Mouse (Mus musculus) midbrain, embryonic 16.5 days (tissue): ENCODE measurements at regions not wholly inside any gene's neighbourhood (a gene's known extent, or its start where the extent isn't known, plus 50 kb on each side); places are given as distances from the start of the nearest gene placed in this dataset.

Experiments used
- ATAC-seq: fragments of 200-750 bp; cut with Nextera tagmentation; 2 replicates; pipeline ENCODE4 v1.8.0; 2017; ENCODE audit warnings: moderate TSS enrichment
- H3K27ac ChIP-seq: fragments of 300-500 bp; sonication (generic); 2 replicates; pipeline ENCODE4 v1.5.1; 2014; ENCODE audit warnings: mild to moderate bottlenecking, low read length, mixed read lengths
- H3K27me3 ChIP-seq: fragments of 300-500 bp; sonication (generic); 2 replicates; pipeline ENCODE4 v1.6.1; 2014; ENCODE audit warnings: low read depth, low read length, mixed read lengths; ENCODE audit not compliant: control insufficient read depth, insufficient read depth
- H3K36me3 ChIP-seq: fragments of 300-500 bp; sonication (generic); 2 replicates; pipeline ENCODE4 v1.6.1; 2014; ENCODE audit warnings: mild to moderate bottlenecking, low read length, moderate library complexity, mixed read lengths; ENCODE audit not compliant: control insufficient read depth, insufficient read depth
- H3K4me1 ChIP-seq: fragments of 300-500 bp; sonication (generic); 2 replicates; pipeline ENCODE4 v1.6.1; 2014; ENCODE audit warnings: mild to moderate bottlenecking, low read length, mixed read lengths; ENCODE audit not compliant: control insufficient read depth, insufficient read depth
- H3K4me2 ChIP-seq: fragments of 300-500 bp; sonication (generic); 2 replicates; pipeline ENCODE4 v1.6.1; 2014; ENCODE audit warnings: mild to moderate bottlenecking, low read length, mixed read lengths
- H3K4me3 ChIP-seq: fragments of 300-500 bp; sonication (generic); 2 replicates; pipeline ENCODE4 v1.5.1; 2014; ENCODE audit warnings: low read depth, mild to moderate bottlenecking, low read length, moderate library complexity, mixed read lengths
- H3K9ac ChIP-seq: fragments of 300-500 bp; sonication (generic); 2 replicates; pipeline ENCODE4 v1.6.1; 2014; ENCODE audit warnings: low read depth, low read length, mixed read lengths
- H3K9me3 ChIP-seq: fragments of 300-500 bp; sonication (generic); replicated peaks from 2 replicates; pipeline ENCODE4 v1.6.1; 2014; ENCODE audit warnings: mild to moderate bottlenecking, low read length, mixed read lengths; ENCODE audit not compliant: control insufficient read depth, poor library complexity, severe bottlenecking
- WGBS: fragments of 180-500 bp; shearing (Covaris S2); extraction: QIAGEN DNeasy Blood & Tissue Kit; methylation state at CpG from one replicate; pipeline ENCODE4 v1.1.7; 2014; 5-methylcytosine and 5-hydroxymethylcytosine counted together

DNA sequence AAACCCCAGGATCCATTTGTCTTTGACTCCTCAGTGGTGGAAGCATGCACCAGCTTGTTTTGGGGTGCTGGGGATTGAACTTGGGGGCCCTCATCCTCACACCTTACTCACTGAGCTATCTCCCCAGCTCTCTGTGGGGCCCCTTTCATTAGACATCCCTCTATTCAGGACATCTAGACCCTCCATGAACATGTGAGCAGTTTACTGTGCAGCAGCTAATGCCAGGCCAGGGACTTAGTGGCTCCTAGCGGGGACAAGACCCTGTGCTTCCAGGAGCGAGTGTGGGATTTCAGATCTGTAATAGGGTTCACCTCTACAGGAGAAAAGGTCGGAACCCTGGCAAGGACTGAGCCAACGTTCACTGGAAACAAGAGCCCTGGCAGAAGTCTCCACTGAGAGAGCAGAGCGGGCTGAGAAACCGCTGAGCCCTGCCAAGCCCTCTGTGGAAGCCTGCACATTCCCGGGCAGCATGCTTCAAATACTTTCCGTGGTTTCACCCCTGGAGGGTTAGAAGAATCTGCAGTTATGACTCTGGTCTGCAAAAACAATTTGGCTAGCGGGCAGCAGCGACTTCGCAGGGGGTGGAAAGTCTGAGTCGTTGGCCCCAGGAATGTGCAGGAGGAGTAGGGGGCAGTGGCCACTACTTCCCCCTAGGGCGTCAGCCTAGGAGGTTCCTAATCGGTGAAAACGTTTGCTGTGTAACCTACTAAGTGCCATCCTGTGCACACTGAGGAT lies 125.6 kb downstream of the Smad6 start:
- no peaks in the 10 kb centered on the region for H3K36me3 ChIP-seq
- 58% methylated on average over 15 of the region's 15 CpGs for WGBS
- no peak overlapping the region for H3K27ac ChIP-seq
- no peaks in the 10 kb centered on the region for H3K27me3 ChIP-seq
- no peak overlapping the region for H3K9ac ChIP-seq
- no peak overlapping the region for H3K4me2 ChIP-seq
- no peak overlapping the region for H3K4me3 ChIP-seq
- H3K9me3 ChIP-seq = no peaks in the 10 kb centered on the region
- ATAC-seq = no peak
- no peaks in the 10 kb centered on the region for H3K4me1 ChIP-seq

DNA sequence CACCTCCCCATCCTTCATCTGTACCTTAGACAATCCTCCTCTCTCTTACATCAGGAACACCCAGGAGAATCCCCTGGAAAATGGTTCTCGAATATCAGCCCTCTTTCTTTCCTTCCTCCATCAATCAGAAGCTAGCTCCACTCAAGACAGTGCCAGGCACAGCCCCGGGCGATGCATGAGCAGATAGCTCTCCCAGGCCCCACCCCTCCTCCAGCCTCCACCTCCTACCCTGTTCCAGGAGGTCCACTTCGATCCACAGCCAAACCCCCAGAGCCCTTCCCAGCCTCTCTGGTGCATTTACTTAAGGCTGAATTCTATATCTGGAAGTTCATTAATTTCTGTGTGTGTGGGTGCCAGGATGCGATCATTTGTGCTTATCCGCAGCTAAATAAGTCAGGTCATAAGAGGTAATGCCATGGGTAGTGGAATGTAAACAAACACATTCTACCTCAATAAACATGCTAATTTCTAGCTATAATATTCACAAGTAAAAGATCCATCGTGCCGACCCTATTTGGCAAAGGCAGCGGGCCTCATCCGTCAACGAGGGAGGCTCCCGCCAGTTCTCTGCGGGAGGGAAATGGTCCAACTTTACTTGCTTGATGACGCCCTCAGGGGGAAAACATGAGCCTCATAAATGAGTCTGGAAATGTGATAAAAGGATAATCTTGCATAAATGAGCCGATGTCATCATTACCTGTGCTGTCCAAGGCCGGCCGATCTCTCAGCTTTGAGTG lies 129.5 kb downstream of the Smad6 start:
- Histone ChIP-seq H3K36me3 (no peaks in the 10 kb centered on the region), H3K9me3 (no peaks in the 10 kb centered on the region), H3K4me1 (no peaks in the 10 kb centered on the region), H3K4me3 (no peak overlapping the region), H3K9ac (no peak overlapping the region), H3K27me3 (no peaks in the 10 kb centered on the region), H3K4me2 (no peak overlapping the region), H3K27ac (no peak overlapping the region)
- 55% methylated on average over 17 of the region's 17 CpGs for WGBS
- ATAC-seq = no peak

DNA sequence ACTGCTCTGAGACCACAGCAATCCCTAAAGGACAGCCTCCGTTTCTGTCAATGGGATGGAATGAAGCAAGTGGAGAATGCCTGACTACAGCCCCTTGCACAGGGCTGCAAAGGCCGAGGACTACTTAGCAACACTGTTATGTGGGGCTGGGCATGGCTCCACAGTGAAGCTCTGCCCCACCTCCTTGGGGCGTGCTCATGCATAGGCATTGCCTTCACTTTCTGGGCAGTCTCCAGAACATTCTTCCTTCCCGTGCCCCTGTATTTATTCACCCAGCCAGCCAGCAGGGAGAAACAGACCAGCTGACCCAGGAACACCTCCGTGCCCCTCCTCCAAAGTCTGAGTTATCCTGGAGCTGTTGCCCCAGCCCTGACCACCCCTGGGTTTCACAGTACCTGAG lies 131.1 kb downstream of the Smad6 start:
- H3K27me3 ChIP-seq = no peaks in the 10 kb centered on the region
- H3K27ac ChIP-seq = no peak overlapping the region
- no peak overlapping the region for H3K4me2 ChIP-seq
- 67% methylated on average over 5 of the region's 5 CpGs for WGBS
- ATAC-seq = no peak
- H3K9me3 ChIP-seq = no peaks in the 10 kb centered on the region
- no peak overlapping the region for H3K4me3 ChIP-seq
- H3K9ac ChIP-seq = no peak overlapping the region
- no peaks in the 10 kb centered on the region for H3K36me3 ChIP-seq
- H3K4me1 ChIP-seq = no peaks in the 10 kb centered on the region

DNA sequence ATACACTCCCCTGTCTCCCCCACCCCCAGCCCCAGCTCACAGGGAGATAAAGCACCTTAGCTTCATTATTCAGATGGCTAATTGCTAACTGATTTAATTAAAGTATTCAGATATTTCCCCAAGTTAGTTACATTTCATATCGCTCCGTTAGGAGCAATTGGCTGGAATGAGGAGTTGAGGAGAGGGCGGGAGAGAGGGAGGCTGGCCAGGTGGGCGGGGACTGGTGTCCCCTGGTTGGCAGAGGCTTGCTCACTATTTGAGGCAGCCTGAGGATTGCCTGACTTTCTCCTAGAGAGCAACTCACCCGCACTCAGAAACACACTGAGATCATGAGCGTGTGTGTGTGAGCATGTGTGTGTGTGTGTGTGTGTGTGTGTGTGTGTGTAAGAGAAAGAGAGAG lies 131.8 kb upstream of the Smad3 start:
- WGBS = 78% methylated on average over 6 of the region's 6 CpGs
- no peak for ATAC-seq
- no peaks in the 10 kb centered on the region for H3K36me3 ChIP-seq
- H3K4me1 ChIP-seq = no peaks in the 10 kb centered on the region
- H3K9ac ChIP-seq = no peak overlapping the region
- H3K27ac ChIP-seq = no peak overlapping the region
- H3K9me3 ChIP-seq = no peaks in the 10 kb centered on the region
- no peak overlapping the region for H3K4me2 ChIP-seq
- no peak overlapping the region for H3K4me3 ChIP-seq
- H3K27me3 ChIP-seq = no peaks in the 10 kb centered on the region

DNA sequence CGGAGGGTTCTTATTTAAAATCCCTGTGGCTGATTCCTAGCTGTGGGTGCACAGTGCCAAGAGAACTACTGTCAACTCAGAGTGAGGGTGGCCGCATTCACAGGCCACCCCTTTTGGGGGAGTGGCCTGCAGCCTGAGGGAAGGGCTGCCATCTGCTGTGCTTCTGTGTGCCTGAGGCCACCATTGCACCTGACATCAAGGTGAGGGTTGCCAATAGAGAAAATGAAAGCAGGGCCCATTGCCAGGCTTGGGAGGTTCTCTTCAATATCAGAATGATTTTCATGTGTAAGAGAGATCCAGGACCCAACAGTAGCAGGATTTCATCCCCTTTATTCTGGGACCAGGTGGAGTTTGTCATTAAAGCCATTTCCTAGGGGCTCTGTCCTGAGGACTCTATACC lies 127.2 kb upstream of the Smad3 start:
- Histone ChIP-seq H3K36me3 (no peaks in the 10 kb centered on the region), H3K27me3 (no peaks in the 10 kb centered on the region), H3K4me1 (peaks cover 15% of the 10 kb centered on the region), H3K4me3 (no peak overlapping the region), H3K4me2 (no peak overlapping the region), H3K9me3 (no peaks in the 10 kb centered on the region), H3K27ac (no peak overlapping the region), H3K9ac (no peak overlapping the region)
- ATAC-seq = no peak
- WGBS = 76% methylated on average over 2 of the region's 2 CpGs

DNA sequence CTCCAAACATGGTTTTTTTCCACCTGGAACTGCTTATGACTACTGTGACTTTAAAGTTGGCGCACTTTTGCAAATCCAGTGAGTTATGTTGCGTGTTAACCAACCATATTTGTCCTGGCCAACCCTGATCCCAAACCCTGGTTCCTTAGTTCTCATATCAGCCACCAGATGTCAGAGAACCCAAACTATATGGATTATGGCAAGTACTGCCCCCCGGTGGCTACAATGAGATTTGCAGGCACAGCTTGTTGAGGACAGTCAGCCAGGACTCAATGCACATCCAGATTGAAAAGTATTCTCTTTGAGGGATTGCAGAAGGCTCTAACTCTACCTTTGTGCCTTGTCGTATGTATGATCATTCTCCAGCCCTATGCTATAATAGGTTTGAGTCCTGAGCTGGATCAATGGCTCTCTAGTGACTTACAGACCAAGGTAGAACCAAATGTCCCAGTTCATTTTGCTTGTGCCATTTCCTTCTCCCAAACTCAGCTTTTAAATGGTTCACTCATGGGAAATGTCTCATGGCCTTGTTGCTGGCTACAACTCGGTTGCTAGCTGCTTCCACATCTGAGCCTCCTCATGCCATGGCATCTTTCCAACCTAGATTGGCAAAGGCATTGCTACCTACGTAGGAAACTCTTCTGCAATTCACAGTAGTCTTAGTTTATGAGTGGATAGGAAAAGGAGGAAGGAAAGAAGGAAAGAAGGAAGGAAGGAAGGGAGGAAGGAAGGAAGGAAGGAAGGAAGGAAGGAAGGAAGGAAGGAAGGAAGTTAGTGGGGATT lies 126.1 kb upstream of the Smad3 start:
- WGBS = 76% methylated on average over 6 of the region's 6 CpGs
- Histone ChIP-seq H3K27ac (no peak overlapping the region), H3K36me3 (no peaks in the 10 kb centered on the region), H3K9ac (no peak overlapping the region), H3K9me3 (no peaks in the 10 kb centered on the region), H3K4me1 (peaks cover 15% of the 10 kb centered on the region), H3K27me3 (no peaks in the 10 kb centered on the region), H3K4me3 (no peak overlapping the region), H3K4me2 (no peak overlapping the region)
- ATAC-seq = no peak

DNA sequence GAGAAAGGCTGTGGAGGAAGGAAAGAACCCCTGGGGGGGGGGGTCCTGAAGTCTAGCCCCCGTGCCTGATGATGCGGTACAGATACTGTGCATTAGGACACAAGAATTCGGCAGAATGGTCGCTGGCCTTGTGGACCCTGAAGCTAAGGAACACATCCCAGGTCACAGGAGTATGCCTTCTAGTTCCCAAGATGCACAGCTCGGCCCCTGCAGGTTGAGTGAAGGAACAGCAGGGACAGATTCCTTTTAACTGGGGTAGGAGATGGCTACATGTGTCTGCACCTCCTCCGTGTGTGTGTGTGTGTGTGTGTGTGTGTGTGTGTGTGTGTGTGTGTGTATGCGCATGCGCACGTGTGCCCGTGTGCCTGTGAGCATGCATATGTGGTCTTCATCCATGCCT lies 123.9 kb upstream of the Smad3 start:
- H3K36me3 ChIP-seq = no peaks in the 10 kb centered on the region
- peaks cover 16% of the 10 kb centered on the region for H3K4me1 ChIP-seq
- 86% methylated on average over 10 of the region's 10 CpGs for WGBS
- no peak overlapping the region for H3K9ac ChIP-seq
- no peak overlapping the region for H3K4me3 ChIP-seq
- H3K9me3 ChIP-seq = no peaks in the 10 kb centered on the region
- ATAC-seq = peak; percentile 19; the same call in 1 of the 2 replicates
- H3K4me2 ChIP-seq = no peak overlapping the region
- H3K27me3 ChIP-seq = no peaks in the 10 kb centered on the region
- no peak overlapping the region for H3K27ac ChIP-seq

DNA sequence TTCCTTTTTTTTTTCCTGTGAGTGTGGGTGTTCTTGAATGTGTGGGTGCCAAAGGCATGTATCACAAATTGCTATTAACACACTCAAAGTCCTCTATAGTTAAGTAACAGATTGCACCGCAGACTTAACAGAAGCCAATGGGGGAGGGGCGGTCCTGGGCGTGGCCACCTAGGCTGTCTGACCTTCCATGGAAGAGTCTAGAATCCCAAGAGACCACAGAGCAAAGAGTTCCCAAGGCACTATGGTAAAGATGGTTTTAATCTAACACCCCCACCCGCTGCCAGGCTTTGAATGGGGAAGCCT lies 123.4 kb upstream of the Smad3 start:
- Histone ChIP-seq H3K9ac (no peak overlapping the region), H3K4me2 (peak overlapping the region; percentile 55), H3K9me3 (no peaks in the 10 kb centered on the region), H3K27ac (0 out of 2 replicates have a peak overlapping the region, but pooled peaks have one; percentile 13), H3K36me3 (no peaks in the 10 kb centered on the region), H3K4me3 (no peak overlapping the region), H3K27me3 (no peaks in the 10 kb centered on the region), H3K4me1 (peaks cover 18% of the 10 kb centered on the region)
- 51% methylated on average over 4 of the region's 4 CpGs for WGBS
- ATAC-seq = no peak
